Mouse (Mus musculus) lung, postnatal 36 days (tissue): Measurements from ENCODE around the gene Prr18.
A peak's percentile ranks its signal among the peaks of the same experiment; 100 is the strongest.

Experiments
- DNase-seq: peaks from one replicate; pipeline ENCODE4 v3.0.0; 2022; ENCODE audit warnings: mixed read lengths

Prr18 gene

DNA sequence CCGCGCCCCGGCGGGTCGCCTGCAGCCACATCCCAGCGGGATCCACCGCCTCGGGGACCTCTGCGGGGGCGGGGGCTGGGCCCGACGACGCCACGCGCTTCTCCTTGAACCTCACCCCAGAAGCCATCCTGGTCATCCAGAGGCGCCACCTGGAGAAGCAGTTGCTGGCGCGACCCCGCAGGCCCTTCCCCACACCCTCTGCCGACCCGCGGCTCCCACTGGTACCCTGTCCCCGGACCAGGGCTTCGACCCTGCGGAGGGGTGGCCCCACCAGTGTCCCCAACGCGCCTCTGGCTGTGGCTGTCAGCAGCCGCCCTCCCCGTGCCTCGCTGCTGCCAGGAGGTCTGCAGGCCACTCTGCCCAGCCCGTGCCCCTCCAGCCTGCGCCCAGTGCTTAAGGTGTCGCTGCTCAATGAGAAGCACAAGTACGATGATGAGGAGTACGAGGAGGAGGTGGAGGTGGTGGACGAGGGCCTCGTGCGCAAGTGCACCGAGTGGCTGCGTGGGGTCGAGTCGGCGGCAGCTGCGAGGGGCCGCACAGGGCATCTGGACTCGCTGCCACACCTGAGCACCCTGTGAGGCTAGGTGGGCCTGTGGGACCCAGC, 4.2 kb downstream of the Prr18 start:
- no peak for DNase-seq

DNA sequence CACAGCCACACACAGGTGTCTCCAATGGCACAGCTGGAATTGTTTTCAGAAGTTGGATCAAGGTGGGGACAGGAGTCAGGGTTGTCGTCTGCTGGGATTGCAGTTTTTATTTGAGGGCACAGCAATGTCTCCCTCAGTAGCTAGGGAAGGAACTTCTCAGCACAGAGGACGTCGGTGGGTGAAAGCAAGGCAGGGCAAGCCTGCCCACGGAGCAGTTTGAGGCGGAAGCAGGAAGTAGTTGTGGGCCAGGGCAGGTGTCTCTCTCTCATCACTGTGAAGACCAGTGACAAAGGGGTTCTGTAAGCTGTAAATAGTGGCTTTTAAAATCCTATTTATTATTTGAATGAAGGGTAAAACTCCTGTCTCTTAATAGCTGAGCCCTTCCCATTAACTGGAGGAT, 5.4 kb downstream of the Prr18 start:
- DNase-seq = no peak

DNA sequence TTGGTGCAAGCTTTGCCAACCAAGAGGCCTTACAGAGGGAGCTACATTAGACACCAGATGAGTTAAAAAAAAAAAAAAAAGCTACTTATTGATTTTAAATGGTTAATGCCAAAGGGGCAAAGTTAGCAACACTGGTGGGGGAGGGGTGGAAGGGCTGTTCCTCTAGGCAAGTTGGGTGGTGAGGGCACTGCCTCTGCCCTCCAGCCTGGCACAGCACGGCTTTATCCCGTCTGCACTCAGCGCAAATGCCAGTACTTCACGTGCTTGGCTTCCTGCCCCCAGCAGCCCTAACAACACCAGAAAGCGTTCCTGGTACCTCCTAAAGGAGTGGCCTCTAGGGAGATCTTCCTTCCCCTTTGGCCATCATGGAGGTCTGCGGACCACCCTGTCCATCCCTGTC, 6.2 kb downstream of the Prr18 start:
- DNase-seq = no peak

DNA sequence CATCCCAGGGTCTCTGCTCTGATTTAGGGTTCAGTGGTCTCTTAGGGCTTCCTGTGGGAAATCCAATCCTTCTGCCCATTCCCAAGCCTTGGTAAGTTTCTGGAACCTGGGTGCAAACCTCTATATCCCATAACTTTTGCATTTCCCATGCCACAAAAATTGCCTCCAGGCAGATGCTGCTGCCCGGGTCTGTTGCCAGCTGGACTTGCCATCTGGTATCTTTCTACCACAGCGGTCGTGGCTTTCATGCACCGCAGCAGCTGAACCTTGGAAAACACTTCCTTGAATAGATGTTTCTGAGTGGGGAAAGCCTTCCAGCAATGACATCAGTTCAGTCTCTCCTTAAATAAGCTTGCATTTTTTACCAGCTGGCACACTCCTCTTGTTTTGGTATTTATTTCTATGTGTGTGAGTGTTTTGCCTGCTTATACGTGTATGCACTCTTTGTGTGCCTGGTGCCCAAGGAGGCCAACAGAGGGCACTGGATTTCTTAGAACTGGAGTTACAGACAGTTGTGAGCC, 10.6 kb downstream of the Prr18 start:
- DNase-seq = no peak

DNA sequence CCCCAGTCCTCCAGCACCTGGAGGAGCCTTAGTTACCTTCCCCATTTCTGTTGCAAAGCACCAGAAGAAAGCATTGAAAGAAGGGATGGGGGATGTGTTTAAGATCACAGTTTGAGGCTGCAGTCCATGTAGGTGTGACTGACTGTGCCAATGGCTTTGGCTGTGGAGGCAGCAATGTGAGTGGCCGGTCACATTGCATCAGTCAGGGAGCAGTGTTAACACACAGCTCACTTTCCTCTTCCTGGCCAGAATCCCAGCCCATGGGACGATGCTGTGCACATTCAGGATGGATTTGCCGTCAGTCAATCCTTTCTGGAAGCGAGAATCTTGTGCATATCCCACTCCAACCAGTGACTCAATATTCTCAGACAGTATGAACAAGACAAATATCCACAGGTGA, 11.7 kb downstream of the Prr18 start:
- no peak for DNase-seq

DNA sequence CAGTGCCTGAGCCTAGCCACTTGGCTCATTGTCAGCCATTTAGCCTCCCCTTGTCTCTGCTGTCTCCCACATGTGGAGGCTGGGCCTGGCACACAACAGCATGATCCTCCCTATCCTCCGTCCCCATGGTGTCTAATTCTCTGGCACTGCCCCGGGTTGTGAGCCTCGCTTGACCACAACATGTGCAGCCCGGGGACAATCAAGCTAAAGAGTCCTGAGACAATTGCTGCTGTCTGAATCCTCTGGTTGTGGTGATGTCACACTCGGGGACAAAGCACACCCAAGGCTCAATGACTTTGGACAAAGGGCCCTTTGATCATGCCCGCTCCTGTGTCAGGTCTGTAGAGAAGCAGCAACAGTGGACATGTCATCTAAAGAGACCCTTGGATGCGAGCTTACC, 13.8 kb downstream of the Prr18 start:
- DNase-seq = no peak

DNA sequence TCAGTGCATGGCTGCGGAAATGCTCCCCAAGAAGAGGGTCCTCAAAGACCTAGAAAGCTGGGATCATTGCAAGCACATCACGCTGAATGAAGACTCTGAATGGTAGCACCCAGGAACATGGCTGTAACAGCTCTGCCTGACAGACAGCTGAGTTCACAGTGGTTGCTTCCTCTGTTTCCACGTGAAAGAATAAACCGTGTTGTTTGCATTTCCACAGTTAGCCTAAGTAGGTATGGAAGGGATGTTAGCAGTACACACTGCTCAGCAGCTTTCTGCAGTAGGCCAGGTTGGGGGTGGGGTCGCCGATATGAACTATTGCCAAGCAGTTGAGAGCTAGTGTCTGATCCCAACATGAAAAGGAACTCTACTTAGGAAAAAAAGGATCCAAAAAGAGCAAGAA, 18.4 kb downstream of the Prr18 start, which contains the start of gene T2:
Gene T2 (plus strand): TSS at position 301 of the 400 bp plus-strand sequence.
- no peak for DNase-seq

DNA sequence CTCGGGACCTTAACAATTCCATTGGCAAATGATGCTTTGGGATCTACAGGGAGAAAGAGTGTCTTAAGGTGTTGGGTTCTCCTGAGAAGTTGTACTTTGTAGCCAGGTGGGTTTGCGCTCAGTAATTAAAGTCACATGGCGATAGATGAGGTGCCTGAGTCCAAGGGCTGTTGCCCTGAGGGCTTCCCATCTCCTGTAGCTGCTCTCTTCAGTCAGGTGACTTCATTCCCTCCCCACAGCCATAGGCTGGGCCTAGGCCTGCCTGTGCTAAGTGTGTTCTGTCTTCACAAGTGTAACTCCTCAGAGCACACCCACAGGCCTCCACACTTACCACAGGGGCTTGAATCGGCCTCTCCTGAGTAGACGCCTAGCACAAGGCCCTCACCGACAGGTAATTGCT, 20.2 kb downstream of the Prr18 start:
- no peak for DNase-seq

GRCm38 (mm10) chr17:8360876-8361275, 23.6 kb downstream of the Prr18 start:
- no peak for DNase-seq

DNA sequence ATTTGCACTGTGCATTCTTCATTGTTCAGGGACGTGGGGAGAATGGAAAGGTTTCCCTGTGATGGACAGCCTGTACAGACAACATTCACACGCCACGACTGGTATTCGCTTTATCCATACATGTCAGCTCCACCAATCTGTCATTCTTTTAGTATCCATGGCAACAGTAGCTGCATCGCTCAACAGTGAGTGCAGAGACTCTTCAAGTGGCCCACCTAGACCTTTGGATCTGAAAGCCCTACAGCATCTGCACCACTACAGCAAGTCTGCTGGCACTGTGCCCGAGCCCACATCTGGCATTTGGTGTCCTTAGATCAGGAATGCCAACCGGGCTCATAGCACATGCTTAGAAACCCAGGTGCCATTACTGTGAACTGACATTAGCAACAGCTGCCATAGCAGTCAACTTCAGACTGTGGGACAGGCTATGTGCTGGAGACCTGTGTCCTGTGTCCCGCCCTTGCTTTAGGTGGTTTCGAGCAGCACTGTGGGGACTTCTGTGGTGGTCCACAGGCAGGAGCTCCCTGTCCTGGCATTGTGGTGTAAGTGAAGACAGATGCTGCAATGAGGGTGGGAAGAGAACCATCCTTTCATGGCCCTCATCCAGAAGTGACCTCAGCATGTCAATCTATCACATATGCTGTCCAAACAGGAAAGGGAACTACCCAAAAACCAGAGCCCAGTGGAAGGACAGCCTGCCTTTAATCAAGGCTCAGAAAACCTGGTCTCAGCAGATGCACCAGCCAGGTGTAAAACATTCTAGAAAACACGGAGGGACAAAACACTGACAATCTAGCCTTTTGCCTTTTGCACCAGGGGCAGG, 24.2 kb downstream of the Prr18 start:
- DNase-seq = peak; percentile 10

- no peak for DNase-seq
Measured at GRCm38 (mm10) chr17:8367514-8368480, 30.5 kb downstream of the Prr18 start.

- no peak for DNase-seq
Measured at GRCm38 (mm10) chr17:8368570-8368969, 31.3 kb downstream of the Prr18 start.

DNA sequence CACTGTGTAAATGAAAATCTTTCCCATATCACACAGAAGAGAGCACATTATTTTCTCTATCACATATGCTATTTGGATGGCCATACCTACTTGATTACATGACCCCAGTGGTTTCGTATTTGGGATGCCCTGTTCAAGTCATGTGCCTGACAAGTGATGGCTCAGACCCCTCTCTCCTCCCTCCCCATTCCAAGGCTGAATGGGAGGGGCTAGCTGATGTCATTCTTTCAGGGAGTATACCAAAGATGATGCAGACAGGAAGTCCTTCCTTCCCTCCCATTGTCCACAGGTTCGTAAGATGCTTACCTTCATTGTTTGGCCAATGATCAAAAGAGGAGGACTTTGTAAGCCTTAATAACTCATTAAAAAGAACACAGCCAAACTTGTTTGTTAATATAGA, 31.9 kb downstream of the Prr18 start:
- DNase-seq = no peak

DNA sequence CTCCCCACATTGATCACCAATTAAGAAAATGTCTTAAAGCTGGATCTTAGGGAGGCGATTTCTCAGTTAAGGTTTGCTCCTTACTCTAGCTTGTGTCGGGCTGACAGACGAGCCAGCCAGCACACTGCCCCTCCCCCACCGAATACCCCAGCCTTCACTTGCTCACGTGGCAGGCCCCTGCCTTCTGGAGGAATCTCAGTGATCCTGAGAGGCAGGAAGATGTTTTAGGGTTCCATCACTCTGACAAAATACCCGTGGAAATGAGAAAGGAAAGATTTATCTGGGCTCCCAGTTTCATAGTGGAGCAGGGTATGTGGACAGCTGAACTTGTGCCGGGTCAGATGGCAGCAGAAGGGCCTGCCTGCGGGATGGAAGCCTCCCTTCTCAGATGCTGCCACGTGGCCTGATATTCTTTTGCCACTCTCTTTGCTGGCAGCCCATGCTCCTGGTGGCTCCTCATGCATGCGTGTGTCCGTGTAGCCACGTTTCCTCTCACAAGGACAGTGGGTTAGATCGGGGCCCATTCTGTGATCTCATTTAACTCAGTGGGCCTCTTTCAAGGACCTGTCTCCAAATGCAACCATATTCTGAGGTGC, 33.5 kb downstream of the Prr18 start:
- no peak for DNase-seq

GRCm38 (mm10) chr17:8371834-8372233, 34.6 kb downstream of the Prr18 start:
- peak; percentile 69 for DNase-seq

DNA sequence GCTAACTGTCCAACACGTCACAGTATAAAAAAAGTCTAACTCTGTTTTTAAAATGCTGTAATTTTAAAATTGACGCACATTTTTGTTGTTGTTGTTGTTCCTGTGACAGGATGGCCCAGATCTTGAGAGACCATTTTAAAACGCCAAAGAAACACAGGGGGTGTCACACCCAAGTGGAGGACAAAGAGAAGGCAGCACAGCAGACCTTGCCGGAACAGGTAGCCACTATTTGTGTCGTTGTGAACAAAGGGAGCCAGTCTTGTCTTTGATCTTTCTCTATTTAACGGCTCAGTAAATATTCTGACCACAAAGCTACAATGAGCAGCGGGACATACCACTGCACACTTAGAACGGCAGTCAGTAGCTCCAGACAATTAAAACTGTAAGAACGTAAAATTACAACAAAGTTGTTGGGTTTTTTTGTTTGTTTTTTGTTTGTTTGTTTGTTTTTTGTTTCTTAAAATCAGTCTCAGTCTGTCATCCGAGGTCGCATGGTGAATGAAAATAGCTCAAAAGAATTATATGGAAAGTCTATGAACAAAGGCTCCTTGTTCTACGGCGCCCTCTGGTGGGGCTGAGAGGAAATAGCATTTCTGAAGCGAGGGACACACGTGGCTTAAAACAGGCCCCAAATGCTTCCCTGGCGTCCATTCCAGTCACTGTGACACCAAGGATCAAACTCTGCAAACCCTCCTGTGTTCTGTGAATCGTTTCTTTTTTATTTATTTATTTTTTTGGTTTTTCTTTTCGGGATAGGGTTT, 35.2 kb downstream of the Prr18 start:
- peak; percentile 86 for DNase-seq

DNA sequence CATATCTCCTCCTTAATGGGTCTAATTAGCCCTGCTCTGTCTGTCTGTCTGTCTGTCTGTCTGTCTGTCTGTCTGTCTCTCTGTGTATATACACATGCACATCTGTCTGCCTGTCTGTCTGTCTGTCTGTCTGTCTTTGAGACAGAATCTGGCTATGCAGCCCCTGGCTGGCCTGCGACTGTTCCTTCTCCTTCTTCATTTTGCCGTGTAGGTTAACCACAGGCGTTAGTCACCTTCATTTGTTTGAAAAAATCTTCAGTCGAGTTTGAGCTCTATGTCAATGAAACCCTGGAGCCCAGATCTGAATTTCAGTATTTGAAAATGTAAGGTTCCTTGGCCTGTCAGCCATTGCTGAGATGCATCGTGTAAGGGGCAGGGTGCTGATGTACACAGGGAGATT, 40.0 kb downstream of the Prr18 start:
- no peak for DNase-seq

DNA sequence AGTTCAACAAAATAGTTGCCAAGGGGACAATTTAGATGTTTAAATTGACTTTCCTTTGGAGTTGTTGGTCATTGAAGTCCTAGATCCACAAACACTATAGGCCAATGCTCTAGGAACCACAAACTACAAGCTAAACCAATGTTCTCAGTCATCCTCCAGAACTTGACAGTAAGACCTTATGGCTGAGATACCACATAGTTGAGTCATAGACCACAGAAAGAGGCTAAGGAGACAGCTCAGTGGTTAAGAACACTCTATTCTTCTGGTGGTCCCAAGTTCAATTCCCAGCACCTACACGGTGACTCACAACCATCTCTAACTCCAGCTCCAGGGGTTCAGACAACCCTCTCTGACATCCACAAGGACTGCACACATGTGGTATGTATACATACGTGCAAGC, 48.2 kb downstream of the Prr18 start:
- no peak for DNase-seq

DNA sequence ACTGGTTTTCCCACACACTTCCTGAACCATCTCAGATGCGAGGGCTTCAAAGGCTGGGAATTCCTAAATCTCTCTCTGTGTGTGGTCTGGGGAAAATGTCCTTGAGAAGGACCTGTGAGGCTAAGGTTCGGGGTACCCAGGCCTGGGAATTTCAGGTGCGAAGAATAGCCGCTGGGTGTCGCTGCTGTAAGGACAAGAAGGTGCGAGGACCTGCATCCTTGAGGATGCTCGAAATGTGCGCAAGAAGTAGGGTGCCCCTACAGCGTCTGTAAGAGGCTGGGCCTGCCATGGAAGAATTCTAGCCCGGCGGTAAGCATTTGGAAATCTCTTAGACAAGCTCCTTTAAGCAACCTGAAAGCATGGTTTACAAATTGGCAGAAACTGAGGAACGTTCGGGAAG, 51.2 kb downstream of the Prr18 start:
- DNase-seq = peak; percentile 28

DNA sequence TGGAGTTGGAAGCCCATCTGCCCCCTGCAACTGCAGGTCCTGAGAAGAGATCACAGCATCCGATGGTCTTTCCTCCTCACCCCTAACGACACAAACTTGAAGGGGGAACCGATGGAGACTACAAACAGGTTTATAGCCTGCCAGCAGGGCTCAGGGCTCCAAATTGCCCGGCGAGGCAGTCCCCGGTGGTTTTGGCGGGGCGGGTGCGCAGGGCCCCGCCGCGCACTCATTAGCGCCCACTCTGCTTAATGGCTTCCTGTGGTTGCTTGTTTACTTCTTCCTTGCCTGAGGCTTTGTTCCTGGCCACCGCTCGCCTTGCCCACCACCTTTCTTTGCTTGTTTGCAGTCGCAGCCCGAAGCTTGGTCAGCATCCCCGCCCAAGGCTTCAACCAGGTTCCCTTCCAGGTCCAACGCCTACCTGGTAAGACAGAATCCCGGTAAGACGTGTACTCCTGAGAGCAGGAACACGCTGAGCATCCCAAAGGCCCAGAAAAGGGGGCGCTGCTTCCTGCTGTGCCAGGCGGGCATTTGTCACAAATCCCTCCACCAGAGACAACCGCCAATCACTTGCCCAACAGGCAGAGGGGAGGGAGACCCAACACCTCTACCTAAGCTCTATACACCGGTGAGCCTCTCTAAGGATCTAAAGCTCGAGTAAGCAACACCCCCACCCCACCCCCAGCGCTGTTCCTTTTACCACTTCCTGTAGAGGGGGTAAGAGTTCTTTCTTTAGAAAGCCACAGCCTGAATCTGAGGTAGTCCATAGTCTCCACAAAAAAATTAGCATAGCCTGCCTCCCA, 51.9 kb downstream of the Prr18 start:
- no peak for DNase-seq

DNA sequence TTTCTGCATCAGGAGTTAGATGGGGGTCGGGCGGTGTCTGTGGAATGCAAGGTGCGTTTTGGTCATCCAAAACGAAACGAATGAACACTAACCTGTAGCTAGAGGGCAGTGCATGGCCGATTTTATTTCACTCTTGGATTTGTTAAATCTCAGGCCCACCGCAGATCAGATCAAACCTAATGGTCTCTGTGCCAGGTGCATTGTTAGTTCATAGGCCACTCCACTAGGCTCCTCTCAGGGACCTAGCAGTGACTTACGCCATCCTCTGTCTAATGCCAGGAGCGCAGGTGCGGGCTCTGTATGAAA, 52.5 kb downstream of the Prr18 start:
- no peak for DNase-seq
